Mouse (Mus musculus) kidney, postnatal 25 days (tissue): ENCODE data around the gene Coro7.

Experiments
- DNase-seq, 2 experiments: peaks; one replicate each; pipeline ENCODE4 v3.0.0; 2021; ENCODE audit warnings: mixed read lengths in 2 of 2

Coro7 gene

DNA sequence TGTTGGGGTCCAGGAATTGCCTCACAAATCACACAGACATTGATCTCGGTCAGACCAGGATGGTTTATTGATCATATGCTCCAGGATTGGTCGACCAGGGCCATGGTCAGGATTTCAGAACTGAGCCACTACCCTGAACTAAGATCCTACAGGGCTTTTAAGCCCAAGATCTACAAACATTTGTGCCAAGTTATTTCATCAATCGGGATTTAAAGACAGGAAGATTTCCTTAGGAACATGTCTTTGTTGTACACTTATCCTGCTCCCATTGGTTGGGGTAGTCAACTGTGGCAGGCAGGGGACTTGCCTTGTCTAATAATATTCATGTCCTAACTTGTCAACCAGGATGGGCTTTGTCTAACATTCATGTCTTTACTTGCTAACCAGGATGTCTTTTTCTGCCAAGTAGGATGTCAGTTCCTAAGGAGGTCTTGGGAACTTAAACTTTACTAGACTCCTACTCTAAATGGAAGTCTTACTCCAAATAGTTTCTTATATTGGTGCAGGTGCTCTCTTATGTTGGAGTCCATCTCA, 1.4 kb upstream of the Coro7 start:
- DNase-seq: peak in 1 of 2 experiments; percentile 10

DNA sequence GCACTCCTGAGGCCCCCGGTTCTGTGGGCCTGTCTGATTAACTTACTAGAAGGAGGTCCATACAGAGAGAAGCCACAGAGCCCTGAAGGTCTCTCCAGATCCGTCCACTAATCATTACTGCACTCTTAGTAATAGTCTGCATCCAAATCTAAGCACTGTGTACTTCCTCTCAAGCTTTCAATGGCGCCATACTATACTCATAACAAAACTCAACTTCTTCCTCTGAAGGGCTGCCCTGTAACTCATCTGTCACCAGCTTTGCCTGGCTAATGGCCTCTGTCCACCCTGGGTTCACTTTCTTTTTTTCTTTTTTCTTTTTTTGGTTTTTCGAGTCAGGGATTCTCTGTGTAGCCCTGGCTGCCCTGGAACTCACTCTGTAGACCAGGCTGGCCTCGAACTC, 1.5 kb downstream of the Coro7 start:
- peak in 1 of 2 experiments; percentile 23 for DNase-seq

DNA sequence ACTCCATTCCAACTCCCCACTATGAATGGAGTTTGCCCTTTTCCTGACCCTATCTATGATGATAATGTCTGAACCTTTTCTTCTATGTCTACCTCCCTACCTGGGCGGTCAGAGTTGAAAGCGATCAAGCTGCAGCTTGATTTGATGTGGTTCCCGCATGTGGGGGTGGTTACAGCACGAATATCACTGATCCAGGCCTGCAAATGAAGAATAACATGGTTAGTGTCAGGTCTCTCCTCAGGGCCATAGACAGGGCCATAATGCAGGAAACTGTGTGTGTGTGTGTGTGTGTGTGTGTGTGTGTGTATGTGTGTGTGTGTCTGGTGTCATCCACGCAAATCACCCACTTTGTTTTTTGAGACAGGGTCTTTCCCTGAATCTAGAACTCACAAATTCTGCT, 2.7 kb downstream of the Coro7 start:
- DNase-seq: no peak

DNA sequence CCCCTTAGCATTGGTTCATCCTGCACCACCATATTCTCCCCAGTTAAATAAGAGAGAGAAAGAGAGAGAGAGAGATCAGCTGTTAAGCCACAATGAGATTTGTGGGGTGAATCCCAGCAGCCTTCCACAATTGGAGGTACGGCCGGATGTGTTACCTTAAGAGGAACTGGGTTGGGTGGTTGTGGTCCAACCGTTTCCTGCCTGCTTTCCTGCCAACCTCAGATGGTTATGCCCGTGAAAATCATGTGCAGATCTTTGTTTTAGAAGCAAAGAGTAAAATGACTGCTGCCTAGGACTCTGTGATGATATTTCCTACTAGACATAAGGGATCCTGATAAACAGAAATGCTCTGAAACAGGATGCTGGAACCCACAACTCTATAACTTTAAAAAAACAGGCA, 5.5 kb downstream of the Coro7 start:
- peak in 1 of 2 experiments; percentile 23 for DNase-seq

DNA sequence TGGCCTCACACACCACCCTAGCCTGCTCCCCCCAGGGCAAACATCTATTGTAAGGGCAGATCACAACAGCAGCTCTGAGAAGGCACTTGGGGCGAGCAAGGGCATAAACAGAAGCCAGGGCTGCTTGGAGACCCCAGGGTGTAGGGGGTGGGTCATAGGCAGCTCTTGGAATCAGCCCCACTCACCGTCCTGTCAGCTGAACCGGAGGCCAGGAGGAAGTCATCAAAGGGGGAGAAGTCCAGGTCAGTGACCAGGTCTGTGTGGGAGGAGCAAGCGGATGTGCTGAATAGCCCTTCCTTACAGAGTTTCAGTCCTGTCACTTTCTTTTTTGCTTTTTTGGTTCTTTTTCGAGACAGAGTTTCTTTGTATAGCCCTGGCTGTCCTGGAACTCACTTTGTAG, 9.3 kb downstream of the Coro7 start:
- DNase-seq: peak; percentile 31 to 64

DNA sequence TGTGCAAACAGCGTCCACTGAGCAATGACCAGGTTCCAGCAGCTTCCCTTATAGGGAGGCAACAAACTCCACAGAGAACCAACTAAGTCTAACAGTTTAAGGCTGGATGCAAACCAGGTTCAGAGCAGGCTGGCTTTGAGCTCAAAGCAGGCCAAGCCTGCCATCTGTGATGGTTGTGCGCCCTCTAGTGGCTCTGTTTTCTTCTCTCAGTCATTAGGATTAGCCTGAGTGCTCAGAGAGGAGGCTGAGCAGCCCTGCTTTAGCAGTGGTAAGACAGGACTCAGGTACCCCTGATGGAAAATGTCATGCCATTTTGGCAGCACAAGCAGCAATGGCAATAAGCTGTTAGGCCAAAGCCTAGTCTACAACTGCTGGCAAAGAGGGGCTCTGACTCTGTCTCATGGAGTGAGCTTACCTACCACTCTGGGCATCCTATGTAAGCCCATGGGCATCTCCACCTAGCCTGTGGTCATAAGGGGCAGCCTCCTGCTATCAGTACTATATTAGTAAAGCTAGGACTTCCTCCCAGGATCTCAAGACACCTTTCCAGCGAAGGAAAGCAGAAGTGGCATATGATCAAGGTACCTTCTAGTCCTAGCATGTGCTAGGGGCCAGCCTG, 12.3 kb downstream of the Coro7 start:
- peak; percentile 88 to 97 for DNase-seq

DNA sequence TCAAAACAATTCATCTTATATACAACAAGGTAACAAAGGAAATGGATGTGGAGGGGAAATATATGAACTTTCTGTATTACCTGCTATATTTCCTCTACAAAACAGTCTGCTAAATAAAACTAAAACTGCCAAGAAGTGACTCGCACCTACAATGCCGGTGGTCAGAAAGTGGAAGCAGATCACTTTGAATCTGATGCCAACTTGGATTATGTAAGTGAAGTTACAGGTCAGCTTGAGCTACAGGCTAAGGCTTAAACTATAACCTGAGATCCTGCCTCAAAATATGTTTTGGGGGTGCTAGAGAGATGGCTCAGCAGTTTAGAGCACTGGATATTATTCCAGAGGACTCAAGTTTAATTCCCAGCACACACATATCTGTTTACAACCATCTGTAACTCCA, 13.9 kb downstream of the Coro7 start:
- DNase-seq: no peak

DNA sequence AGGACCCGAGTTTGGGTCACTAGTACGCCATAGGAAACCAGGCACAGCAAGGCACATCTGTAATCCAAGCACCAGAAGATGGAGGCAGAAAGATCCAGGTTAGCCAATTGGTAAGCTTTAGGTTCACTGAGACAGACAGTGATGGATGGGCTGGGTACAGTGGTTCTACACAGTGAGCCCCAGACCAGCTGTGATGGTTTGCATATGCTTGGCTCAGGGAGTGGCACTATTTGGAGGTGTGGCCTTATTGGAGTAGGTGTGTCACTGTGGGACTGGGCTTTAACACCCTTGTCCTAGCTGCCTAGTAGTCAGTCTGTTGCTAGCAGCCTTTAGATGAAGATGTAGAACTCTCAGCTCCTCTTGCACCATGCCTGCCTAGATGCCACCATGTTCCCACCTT, 15.8 kb downstream of the Coro7 start:
- no peak for DNase-seq

DNA sequence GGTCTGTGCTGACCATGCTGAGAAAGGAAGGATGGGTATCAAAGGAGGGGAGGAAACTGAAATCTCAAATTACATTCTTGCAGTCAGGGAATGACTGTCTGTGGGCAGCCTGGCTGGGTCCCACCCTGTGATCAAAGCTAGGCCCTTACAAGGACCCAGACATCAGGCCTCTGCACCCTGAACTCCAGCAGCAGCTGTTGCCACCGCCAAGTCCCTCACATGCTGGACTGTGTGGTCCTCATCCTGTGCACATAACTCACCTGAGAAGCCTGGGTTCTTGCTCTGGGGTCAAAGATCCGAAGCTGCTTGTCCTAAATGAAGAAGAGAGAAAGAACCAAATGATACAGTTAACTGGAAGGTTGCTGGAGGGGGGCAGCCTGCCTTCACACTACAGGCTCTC, 18.0 kb downstream of the Coro7 start:
- DNase-seq: no peak

DNA sequence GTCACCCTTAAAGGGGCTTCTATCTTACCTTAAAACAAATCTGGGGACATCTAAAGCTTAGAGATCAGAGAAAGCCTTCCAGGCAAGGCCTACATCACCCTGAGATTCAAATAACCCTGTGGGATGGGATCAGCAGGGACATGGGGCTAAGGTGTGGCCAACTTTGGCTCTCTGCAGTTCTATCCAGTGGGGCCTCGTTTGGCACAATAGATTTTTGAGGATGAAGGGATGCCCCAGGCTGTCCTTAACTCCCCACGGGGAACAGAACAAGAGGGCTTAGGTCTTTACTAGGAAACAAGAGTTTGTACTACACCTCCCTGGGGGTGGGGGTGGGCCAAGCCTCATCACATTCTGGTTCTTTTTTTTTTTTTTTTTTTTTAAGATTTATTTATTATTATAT, 20.3 kb downstream of the Coro7 start:
- no peak for DNase-seq

DNA sequence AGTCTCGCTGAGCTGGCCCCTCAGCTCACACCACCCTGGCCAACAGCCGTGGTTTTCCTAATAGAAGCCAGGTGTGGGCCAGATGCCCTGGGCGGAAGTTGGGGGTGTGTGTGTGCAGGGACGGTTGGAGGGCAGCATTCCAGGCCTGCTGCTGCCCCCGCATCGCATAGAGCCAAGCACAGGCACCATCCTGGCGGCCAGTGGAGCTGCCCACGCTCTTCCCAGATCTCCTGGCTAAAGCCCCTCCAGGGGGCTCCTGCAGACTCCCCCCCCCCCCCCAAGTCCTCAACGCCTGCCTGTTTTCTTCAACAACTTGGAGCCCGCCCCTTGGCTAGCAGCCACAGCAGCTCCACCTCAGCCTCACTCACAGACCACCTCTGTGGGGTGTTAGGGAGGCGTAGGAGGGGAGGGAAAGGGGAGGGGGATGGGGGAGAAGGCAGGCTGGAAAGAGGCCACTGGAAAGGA, 20.8 kb downstream of the Coro7 start:
- DNase-seq: peak in 1 of 2 experiments; percentile 5

DNA sequence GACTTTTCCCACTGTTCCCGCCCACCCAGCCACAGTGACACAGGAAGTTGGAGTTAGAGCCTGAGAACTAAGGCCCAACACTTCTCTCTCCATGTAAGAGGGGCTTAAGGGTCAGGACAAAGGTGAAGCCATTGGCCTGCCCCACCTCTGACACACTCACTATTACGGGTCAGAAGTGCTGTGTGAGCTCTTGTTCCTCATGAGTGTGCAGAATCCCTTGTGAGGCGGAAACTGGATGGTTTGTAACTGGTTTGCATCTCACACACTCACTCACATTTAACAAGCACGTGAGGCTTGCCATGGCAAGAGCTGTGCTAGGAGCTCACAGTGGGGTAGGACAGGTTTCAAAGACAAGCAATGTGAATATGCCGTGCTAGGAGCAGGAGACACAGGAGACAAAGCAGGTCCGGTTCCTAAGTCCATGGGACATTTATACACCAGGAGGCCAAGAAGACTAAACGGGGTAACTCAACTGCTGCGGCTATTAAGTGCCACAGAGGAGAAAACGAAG, 23.0 kb downstream of the Coro7 start:
- peak in 1 of 2 experiments; percentile 73 for DNase-seq

DNA sequence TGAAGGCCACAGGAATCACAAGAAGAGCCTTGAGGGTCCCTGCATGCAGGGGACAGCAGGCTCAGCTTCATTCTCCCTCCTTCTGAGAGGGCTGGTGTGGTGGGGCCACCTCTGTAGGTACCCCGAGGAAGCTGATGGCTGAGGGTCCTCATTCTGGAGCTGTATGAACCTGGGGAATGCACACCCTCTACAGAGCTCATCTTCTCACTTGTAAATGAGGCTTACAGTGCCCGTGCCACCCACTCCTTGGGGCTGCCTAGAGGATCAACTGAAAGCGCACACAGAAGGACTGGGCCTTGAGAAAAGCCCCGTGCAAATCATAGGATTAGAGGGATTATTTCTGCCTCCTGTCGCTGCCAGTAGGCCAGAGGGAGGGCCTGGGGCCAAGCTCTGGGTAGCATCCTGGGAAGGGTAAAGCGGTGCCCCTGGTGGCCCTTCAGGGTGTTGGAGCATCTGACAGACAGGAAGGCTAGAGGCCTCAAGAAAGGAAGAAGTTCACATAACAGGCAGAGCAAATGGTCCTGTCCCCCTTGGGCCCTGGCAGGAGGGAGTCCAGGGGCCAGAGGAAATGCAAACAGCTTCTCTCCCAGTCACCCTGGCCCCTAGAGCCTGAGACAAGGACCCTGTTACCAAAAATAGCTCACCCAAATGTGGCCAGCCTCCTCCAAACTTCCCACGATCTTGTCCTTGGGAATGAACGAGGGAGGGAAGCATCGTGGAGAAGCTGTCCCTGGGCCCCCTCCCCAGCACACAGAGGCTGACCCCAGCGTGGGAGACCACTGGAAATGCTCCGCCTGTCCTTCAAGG, 23.6 kb downstream of the Coro7 start:
- peak in 1 of 2 experiments; percentile 46 for DNase-seq

DNA sequence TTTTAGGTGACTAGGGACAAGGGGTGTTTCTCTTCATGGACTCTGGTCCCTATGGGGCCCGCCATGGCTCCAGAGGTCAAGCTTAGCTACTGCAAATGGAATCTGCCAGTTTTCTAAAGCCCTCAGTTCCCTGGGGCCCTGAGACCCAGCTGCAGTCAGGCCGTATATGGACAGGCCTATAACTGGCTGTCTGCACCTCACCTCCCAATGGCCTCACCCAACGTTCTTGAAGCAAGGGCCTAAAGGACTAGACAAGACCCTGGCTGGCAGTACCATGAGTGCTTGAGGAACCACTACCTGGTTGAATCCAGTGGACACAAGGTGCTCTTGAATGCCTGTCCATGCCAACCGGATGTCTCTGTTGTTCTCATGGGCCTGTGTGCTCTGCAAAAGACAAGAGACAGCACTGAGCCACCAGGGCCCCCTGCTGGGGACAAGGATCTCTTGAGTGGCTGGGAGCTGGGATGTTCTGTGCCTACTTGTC, 24.3 kb downstream of the Coro7 start:
- peak; percentile 56 to 84 for DNase-seq

DNA sequence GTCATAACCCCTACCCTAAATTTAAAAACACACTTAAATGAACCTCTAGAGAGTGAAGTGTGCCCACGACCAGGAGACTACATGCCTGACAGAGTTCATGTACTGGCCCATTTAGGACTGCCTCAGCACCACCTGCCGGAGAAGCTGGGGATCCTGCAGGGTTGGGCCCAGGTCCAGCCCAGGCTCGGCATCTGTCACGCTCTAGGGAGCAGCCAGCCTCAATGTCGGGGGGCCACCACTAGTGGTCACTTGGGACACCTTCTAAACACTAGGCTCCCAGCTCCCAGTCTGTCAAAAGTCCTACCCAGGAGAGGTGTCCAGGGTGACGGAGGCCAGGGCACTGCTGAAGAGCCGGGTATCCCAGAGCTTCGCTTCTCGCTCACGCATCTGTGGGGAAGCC, 24.9 kb downstream of the Coro7 start:
- DNase-seq: peak; percentile 78 to 88

DNA sequence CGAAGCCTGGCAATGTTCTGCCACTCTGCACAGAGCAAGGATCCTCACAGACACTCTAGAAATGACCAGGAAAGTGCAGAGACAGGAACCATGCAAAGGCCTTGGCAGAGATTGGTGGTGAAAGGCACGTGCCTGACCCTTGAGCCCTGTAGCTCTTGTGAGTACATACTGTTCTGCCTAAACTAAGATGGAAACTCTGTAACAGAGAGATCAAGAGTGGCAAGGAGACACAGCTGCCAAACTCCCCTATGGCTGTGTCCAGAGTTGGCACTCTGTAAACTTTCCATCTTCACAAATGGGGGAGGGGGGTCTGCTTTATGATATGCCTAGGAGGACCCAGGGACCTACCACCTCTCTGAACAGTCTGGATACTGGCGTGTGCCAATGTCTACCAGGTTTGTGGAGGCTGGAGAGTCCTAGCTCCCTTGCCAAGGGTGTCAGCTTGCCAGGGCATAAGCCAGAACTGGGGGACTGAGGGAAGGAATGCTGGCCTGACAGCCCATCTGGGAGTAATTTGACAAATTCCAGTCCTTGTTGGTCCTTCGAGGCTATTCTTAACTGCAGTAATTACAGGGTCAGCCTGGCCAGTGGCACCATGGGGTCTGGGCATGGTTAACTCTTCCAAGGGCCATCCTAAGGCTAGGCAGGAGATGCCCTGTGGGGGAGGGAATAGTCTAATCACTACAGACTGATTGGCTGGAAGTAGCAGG, 26.7 kb downstream of the Coro7 start:
- peak; percentile 60 to 86 for DNase-seq

DNA sequence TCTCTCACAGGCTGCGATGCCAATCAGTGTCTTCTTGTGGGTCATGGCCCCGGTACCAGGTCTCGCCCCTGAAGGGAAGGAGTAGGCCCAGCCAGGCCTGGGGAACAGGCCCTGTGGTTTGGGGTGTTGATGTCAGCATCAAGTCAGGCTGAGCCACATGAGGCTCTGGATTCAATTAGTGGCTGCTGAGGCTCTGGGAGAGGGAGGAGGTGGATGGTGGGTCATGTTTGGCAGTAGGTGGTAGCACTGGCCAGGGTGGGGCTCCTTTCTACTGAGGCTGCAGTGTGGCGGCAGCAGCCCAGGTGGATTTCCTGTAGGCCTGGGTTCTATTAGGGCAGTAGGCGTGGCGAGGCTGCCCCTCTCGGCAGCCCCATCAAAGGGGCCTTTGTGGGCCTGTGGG, 28.0 kb downstream of the Coro7 start:
- DNase-seq: no peak

DNA sequence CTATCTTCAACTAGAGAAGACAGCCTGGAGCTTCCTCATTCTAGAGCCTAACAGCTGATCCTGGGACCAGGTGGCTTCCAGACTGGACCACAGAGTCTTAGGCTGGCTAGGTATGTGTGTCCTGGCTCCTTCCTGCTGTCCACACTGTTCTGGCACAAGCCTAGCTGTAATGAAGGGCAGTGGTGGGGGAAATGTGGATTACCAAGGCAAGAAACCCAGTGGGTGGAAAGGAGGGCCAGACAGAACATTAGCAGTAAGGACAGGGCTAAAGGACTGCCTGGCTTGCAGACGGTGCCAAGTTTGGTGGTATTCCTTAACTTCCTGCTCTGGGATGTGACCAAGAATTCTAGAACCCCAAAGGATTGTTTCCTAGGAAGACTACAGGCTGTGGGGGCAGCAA, 28.5 kb downstream of the Coro7 start:
- no peak for DNase-seq

DNA sequence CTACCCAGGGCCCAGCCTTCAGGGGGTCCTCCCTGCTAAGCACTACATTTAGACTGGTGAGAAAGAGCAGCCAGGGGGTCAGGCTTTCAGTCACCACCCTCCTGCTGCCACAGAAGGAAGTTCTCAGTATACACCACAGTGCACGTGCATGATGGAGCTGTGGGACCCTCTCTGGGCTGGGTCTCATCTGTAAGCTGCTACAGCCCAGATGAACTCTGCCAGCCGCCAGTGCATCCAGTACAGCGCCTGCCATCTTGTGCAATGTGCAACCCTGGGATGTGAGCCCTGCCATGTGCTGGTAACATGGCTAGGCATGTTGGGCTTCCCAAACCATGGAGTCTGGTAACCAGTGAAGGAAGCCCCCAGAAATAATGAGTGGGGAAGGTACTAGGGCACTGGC, 29.4 kb downstream of the Coro7 start:
- no peak for DNase-seq

DNA sequence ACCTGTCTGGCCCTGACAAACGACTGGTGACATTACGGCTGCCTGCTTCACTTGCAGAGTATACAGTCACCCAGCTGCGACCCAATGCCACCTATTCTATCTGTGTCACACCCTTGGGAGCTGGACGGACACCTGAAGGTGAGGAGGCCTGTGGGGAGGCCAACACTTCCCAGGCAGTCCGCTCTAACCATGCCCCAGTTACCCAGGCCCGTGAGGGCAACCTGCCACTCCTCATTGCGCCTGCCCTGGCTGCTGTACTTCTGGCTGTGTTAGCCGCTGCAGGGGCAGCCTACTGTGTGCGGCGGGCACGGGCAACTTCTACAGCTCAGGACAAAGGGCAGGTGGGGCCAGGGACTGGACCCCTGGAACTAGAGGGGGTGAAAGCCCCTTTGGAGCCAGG, 29.9 kb downstream of the Coro7 start:
- no peak for DNase-seq

DNA sequence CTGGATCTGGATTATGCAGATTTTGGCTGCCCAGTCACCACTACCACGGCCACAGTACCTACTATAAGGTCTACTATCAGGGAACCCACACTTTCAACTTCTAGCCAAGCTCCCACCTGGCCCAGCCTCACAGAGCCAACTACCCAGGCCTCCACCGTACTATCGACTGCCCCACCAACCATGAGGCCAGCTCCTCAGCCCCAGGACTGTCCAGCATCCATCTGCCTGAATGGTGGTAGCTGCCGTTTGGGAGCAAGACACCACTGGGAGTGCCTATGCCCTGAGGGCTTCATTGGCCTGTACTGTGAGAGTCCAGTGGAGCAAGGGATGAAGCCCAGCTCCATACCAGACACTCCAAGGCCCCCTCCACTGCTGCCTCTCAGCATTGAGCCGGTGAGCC, 30.4 kb downstream of the Coro7 start:
- DNase-seq: no peak

DNA sequence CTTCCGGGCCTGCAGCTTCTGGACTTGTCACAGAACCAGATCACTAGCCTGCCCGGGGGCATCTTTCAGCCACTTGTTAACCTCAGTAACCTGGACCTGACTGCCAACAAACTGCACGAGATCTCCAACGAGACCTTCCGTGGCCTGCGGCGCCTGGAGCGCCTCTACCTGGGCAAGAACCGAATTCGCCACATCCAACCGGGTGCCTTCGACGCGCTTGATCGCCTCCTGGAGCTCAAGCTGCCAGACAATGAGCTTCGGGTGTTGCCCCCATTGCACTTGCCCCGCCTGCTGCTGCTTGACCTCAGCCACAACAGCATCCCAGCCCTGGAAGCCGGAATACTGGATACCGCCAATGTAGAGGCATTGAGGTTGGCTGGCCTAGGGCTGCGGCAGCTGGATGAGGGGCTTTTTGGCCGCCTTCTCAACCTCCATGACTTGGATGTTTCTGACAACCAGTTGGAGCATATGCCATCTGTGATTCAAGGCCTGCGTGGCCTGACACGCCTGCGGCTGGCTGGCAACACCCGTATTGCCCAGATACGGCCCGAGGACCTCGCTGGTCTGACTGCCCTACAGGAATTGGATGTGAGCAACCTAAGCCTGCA, 31.1 kb downstream of the Coro7 start:
- DNase-seq: peak; percentile 67 to 85
